Mouse (Mus musculus) ovary, adult 18-20 months (tissue): ENCODE results near the gene Cacna2d3.

Experiments used
- DNase-seq: peaks from one replicate; pipeline ENCODE4 v3.0.0; 2022; ENCODE audit warnings: low spot score, mixed read lengths

Cacna2d3 gene

DNA sequence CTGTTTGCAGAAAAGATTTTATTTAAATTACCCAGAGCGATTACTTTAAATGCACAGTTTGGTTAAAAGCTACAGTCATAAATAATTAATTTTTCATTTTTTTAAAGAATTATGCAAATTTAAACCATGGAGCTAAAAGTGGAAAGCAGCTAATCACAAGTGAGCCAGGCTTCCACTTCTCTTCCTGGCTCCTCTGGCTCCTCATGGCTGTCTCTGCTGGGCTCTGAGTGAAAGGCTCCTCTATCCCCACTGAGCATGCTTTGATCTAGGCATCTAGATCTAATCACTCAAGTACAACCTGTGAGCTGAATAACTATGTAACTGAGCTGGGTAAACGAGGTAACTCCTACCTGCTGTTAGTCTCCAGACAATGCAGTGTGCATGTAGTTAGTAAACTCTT lies 577.5 kb downstream of the Cacna2d3 start:
- DNase-seq: no peak

DNA sequence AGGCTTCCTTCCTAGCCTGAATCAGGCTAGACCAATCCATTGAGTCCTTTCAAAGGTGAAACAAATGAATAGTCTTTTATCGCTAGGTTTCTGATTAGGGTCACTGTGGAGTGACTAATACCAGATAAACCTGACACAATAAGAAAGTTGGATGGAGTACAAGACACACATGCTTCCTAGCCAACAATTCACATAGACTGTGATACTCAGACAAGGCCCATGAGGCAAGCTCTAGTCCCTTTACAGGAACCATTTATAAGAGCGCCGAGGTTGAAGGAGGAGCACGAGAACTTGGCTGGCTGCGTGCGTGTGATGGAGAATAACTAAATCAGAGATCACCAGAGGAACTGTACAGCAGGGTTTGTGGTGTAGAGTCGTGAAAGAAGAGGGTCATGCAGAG lies 584.0 kb downstream of the Cacna2d3 start:
- DNase-seq: no peak

DNA sequence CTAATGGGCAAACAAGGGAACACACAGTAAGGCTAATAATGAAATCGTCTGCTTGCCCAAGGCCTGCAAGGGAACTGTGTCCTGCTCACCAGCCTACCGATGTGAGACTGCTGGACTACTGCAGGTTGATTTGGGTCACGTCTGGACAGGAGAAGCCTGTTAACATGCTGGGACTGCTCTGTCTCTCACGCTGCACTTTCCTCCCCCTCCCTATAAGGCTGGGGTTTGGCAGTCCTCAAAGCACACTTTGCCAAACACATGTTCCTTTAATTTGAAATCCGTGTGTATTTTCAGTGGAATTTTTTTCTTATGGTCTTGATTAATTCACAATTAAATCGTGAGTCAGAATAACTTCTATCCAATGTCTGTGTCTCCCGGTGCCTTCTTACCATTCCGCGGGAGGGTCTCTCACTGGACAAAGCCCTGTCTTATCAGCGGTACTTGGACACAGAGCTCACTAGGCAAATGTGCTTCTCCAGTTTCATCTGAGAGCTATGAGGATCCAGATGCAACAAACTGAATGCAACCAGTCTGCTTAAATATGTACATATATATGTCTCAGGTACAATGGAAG lies 584.6 kb downstream of the Cacna2d3 start:
- no peak for DNase-seq

DNA sequence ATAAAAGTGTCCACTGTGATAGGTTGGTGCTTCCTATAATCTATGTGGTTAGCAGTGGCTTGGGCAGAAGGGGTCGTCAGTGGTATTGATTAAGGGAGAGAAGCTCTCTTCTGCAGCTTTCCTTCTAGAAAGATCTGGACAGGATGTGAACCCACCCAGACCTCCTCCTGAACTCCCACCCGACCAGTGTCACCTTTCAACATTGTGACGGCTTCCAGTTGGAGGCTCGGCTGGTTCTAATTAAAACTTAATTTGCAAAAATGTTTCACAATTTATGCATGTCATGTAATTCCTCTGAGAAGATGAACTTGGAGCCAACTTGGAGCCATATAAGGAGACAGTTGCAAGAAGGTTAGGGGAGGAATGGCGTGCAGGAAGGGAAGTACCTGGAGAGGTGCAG lies 586.8 kb downstream of the Cacna2d3 start:
- DNase-seq: no peak

DNA sequence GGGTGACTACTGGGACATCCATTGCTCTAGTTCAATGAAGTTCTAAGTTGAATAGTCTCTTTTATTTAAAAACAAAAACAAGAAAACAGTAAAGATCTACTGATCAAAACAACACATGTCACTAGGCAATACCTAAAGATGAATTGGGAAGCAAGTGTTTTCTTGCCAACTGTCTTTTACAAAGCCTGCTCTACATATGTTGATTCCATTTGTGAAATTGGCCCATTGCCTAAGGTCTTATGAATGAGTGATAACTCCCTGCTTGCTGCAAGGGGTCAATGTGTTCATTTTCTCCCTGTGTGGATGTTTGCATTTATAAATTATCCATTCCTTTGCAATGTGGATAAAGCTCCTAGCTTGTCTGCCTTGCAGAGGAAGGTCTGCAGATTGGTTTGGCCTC lies 591.2 kb downstream of the Cacna2d3 start:
- DNase-seq: no peak

DNA sequence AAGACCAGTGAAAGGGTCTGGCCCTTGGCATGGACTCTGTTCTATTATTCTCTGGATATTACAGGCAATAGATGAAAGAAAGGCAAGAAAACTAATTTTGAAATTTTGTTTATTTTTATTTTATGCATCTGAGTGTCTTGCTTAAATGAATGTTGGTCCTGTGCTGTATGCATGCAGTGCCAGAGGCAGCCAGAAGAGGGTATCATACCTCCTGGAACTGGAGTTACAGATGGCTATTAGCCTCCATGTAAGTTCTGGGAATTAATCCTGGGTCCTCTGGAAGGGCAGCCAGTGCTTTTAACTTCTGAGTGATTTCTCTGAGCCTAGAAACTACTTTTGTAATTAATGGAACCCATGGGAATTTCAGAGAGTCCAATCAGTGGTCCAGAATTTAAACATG lies 597.8 kb downstream of the Cacna2d3 start:
- DNase-seq: no peak

DNA sequence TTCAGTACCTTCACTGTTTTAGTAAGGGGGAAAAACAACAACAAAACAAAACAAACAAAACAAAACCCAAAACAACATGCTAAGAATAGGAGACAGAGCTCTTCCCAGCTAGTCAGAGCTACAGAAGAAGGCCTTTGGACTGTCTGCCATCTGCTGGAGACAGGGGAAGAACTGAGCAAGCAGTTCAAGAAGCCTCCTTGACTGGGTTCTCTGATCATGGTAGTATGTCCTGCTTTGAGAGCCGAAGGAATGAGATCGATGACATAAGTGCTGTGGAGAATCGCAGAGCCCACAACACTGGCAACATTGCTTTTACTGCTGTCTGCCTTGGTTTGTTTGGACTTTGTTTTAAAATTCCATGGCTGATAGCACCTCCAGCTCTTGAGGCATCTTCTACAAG lies 598.9 kb downstream of the Cacna2d3 start:
- no peak for DNase-seq

DNA sequence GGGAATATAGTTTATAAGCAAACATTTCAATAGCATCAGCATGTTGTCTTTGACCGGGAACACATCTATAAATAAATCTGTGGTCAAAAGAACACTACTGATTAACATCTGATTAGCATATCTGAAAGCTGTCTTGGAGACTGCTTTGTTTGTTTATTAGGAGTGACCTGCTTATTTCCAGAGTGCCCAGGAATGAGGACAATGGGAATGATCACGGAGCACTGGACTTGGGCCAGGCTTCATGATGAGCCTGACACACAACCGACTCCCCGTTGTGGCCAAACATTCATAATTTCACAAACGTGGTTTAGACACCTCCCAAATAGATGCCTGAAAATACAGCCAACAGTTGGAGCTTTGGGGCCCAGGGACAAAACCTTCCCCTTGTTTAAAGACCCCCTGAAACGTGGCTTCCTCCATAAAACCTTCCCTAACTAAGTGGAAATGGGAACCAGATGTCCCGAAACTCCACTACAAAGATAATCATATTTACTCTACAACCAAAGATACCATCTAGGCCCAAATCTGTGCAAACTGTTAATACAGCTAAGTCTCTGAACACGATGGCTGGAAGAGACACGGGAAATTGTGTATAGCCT lies 607.7 kb downstream of the Cacna2d3 start:
- DNase-seq: no peak

DNA sequence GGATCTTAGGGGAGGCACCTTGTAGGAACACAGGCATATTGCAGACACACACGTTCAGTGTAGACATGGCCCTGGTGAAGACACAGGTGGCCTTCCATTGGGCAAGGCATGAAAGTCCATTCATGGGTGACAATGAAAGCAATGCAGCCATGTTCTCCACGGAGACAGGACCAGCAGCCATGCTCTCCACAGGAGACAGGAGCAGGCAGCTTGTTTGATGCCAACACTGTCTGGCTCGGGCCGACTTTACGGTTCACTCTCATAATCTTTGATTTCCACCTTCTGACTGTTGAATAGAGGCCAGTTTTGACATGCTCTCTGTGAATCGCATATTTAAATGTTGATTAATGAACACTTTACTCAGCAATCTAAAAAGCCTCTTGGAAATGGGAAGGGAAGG lies 610.0 kb downstream of the Cacna2d3 start:
- DNase-seq: no peak

DNA sequence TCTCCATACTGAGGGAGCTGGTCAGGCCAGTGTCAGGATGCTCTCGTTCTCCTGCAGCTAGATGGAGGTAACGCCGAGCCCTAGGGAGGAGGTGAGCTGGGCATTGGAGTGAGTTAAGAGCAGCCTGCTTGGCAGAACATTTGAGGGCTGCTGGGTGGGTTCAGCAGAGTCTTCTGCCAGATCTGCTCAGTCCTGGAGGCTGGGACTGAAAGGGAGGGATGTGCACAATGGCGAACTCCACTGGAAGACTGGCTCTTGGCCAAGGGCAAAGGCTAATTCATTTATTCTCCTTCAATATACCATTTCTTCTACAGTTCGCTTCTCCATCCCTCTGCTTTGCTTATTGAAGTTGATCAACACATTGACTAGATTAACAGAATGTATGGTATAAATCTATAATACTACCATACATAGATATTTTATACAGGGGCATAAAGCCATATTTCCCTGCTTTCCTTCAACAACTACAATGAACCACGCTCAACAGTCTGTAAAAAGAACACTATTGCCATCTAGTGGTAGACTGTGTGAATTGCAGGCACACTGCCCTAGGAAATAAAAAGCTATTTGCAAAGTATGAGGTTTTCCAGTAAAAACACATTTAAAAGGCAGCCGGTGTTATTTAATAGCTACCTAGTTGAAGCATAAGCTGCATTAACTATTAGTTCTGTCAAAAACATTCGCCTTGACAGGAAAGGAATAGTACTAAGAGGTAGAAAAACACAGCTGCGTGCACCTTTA lies 611.1 kb downstream of the Cacna2d3 start:
- no peak for DNase-seq

DNA sequence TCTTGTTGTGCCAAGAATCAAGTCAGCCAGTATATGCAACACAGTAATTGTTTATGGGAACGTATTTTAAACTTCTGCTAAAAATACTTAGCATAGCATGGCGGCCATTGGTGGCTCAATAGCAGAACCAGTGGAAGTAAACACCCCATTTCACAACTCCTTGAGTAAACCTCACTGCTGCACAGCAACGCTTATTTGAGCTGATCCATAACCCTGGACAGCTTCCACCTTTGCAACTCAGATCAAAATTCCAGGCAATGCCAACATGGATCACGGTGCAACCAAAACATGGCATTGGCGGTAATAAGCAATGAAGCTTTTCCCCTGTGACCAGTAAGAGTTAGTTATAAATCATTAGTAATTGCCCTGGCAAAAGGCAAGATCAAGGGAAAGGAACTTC lies 614.2 kb downstream of the Cacna2d3 start:
- DNase-seq: no peak

DNA sequence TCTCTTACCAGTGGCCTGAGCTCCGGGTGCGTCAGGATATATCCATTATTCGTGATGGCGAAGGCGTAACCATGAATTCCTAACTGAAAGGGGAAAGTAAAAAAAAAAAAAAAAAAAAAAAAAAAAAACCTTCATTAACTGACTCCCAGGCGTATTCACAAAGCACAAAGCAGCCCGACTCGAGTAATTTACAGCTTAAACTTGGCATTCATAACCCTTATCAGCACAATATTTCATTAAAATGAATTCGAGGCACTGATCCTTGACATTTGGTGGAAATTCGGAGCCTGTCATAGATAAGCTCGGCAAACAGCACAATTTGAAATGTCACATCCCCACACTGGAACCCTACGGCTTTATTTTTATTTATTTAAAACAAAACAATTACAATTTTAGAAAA lies 623.9 kb downstream of the Cacna2d3 start:
- DNase-seq: no peak

DNA sequence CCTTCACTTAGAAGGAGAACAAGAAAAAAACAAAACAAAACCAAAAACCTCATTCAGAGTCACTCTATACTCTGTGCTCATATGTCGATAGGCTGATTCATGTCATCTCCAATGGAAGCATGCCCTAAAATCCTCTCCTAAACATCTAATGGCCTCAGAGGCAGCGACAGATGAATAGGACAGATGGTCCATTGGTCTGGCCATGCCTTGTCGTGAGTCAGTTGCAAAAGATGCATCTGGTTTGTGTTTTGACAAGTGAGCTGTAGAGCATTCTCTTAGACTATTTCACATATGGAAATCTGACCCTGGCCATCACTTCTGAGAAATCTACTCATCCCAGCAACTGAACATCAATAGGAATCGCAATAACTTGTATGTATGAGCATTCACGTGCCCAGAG lies 626.2 kb downstream of the Cacna2d3 start:
- no peak for DNase-seq

DNA sequence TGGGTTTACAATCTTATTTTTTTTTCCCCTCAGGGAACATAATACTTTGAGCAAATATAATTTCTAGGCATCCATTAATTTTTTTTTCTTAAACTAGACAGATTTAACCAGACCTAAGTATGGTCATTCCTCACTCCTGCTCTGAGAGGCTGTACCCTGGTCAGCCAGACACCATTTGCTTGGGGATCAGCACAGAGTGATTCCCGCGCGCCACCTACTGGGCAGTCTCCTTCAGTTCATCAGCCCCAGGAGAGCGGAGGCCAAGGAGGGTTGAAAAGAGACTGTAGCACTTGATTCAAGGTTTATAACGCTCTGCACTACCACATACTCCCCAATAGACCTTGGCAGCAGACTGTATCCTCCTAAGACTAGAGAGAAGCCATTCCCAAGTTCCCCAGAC lies 631.6 kb downstream of the Cacna2d3 start:
- peak; percentile 51 for DNase-seq

DNA sequence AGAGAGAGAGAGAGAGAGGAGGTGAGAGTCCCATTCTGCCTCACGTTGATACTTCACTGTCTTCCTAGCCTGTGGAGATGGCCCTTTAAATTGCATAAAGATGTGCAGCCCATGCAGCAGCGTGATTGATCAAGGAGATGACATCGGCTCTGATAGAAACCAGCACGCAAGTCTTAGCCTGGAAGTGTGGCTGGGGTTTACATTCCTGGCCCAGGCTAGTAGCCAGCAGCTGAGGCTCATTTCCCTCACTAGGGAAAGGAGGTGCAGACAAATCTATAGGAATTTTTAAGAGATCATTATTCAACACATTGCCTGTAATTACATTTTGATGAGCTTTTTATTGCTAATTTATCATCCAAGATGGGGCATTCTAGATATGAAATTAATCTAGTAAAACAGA lies 635.1 kb downstream of the Cacna2d3 start:
- DNase-seq: no peak

DNA sequence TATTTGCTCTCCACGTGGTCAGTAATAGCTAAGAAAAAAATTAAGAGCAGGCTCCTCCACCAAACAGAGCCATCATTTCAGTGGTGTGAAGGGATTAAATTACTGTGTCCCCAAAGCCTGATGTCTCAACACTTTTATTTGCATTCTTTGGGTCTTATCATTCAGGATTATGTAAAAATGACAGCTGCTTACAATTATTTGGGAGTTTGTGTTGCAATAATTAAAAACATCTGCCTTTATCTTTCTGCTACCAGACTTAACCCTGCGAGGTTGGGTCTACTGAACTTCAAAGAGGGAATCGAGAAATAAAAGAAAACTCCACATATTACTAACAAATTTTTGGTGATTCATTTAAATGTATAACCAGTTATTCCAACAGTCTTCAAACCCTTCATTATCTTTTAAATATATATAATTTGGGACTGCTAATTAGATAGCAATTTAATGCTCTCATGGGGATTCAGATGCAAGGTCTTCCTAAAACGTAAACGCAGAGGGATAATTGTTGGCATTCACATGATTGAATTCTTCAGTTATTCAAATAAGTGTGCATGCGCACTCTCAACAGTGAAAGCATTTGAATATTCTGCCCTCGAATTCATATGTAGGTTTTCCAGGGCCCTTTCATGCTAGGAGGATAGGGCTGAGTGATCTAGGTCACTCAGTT lies 636.0 kb downstream of the Cacna2d3 start:
- no peak for DNase-seq

DNA sequence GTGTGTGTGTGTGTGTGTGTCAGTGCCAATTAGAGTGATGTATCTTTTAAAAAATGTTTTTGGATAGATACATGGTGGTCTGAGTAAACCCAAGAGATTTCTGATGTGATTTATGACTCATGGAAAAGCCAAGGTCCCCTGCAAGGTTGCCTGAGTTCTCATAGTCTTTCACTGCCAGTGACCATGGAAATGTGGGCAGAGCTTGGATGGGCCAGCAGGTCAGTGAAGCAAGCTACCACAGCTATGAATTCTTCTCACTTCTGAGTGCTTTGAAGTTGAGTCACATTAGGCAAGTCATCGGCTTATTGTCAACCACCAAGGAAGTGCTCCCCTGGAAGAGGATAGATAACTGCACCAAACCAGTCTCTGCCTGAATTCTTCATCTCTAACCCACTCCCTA lies 639.5 kb downstream of the Cacna2d3 start:
- peak; percentile 58 for DNase-seq

DNA sequence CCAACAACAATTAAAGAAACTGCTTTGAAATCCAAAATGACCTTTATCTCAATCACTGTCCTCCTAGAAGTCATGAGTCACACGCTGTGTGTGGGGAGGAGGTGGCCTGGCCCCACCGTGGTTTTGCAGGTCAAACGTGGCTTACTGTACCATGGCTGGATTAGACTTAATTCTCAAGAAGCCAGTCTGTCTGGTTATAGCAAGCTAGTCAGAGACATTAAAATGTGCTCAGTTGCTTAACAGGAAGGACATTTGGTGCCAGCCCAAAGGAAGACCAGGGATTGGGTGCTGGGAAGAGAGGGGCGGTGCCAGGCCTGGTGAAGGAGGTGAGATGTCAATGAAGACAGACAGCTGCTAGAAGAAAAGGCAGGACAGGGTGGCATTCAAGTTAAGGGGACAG lies 641.0 kb downstream of the Cacna2d3 start:
- DNase-seq: no peak

DNA sequence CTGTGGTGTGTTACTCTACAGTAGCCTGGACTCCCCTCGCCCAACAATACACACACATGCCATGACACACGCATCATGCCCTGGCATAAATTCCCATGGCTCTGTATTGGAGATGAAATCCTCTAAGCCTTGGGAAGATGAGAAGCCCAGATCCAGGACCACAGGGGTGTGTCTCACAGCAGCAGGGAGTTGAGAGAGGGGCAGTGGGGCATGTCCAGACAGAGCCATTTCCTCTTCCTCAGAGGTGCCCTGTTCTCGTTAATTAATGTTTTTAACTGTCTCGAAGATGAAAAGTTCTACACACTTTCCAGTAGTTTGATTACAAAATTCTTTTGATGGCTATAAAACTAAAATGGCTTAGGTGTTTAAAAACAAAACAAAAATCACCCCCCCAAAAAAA lies 641.4 kb downstream of the Cacna2d3 start:
- DNase-seq: no peak

DNA sequence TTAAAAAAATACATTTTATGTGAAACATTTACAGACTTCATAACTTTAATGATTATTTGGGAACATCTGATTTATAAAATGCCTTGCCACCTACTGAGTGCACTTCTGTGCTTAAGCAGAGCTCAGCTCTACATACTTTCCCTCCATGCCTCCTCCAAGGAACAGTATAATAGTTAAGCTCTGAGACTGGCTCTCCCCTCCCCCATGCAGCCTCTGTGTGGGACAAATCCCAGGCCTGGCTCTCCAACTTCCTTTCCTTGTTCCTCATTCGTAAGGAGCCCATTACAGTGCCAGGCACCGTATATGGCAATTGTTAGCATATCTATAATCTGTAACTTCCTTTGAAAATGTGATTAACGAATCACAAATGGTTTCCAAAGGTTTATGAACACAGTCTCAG lies 644.2 kb downstream of the Cacna2d3 start:
- no peak for DNase-seq

DNA sequence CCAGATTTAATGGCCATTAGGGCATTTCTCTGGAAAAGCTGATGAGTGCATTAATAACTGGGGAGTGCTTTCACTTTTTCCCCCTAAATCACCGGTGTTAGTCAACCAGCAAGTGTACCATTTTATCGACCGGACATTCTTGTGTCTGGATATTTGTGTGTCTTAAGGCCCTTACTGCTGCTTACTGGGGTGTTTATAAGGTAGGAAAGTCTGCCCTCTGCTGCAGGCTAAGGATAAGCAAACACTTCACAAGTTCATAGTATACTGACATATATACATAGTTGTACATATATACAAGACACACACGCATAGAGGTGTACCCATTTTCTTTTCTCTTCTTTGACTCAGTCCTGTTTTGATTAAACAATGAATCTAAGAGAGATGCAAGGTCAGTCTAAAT lies 647.9 kb downstream of the Cacna2d3 start:
- no peak for DNase-seq

DNA sequence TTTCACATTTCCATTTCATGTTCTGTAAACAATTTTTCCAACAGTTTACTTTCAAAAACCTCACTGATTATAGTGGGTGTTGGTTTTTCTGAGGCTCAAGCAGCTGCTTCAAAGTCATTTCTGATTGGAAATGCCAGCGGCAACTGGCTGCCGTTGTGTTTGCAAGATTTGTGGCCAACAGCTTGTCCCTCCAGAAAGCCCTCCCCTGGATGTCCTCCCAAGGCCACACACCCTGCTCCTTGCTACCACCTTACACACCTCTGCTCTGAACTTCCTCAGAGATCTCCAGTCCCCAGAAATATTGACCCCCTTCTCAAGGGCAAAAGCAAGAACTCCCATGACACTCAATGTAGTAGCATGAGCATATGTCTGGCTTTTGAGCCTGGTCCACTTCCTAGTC lies 659.0 kb downstream of the Cacna2d3 start:
- DNase-seq: no peak

DNA sequence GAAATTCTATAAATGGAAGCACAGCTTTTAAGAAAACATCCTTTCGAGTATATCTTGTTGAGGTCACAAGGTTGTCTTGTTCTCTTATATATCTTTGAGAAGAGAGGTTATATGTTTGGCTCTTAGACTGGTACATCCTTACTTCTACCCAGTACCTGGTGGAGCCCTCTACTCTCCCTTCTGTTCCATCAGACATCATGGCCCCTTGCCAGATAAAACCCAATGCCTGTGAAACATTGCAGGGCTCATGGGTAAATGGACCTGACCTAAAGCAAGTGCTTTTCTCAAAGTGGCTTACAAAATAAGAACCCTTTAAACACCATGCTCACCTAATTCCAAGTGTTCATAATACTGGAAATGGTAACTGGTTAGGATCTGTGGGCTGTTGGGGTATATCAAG lies 660.2 kb downstream of the Cacna2d3 start:
- no peak for DNase-seq
